Mouse (Mus musculus) lung, embryonic 14.5 days (tissue): Measurements from ENCODE around the gene Sdccag8. TPM values are rescaled to one million over a fixed set of nuclear protein-coding genes. Genes with fewer than 3 reads are reported as not detected.
"Not testable (repeated sequence)": the region's sequence is repeated elsewhere in the genome, so short reads cannot be mapped to it uniquely, and the experiment has no call there.

Experiments used
- ATAC-seq: fragments of 200-750 bp; cut with Nextera tagmentation; 2 replicates; pipeline ENCODE4 v1.8.0; 2017; ENCODE audit warnings: mild to moderate bottlenecking, moderate TSS enrichment, moderate library complexity; ENCODE audit not compliant: insufficient read depth
- DNase-seq: peaks from one replicate; pipeline ENCODE4 v3.0.0-alpha.2; 2015
- H3K27ac ChIP-seq: fragments of 300-500 bp; sonication (generic); 2 replicates; pipeline ENCODE4 v1.5.1; 2014; ENCODE audit warnings: low read depth, mild to moderate bottlenecking, moderate library complexity
- H3K27me3 ChIP-seq: fragments of 300-500 bp; sonication (generic); 2 replicates; pipeline ENCODE4 v1.6.1; 2014; ENCODE audit warnings: low read length, control low read depth; ENCODE audit not compliant: insufficient read depth
- H3K36me3 ChIP-seq: fragments of 300-500 bp; sonication (generic); 2 replicates; pipeline ENCODE4 v1.6.1; 2014; ENCODE audit warnings: control low read depth; ENCODE audit not compliant: insufficient read depth
- H3K4me1 ChIP-seq: fragments of 300-500 bp; sonication (generic); 2 replicates; pipeline ENCODE4 v1.6.1; 2014; ENCODE audit warnings: antibody characterized with exemption, control low read depth; ENCODE audit not compliant: insufficient read depth
- H3K4me2 ChIP-seq: fragments of 300-500 bp; sonication (generic); 2 replicates; pipeline ENCODE4 v1.6.1; 2014; ENCODE audit warnings: mild to moderate bottlenecking
- H3K4me3 ChIP-seq: fragments of 300-500 bp; sonication (generic); 2 replicates; pipeline ENCODE4 v1.5.1; 2014; ENCODE audit warnings: low read depth, low read length
- H3K9ac ChIP-seq: fragments of 300-500 bp; sonication (generic); 2 replicates; pipeline ENCODE4 v1.6.1; 2014
- H3K9me3 ChIP-seq: fragments of 300-500 bp; sonication (generic); 2 replicates; pipeline ENCODE4 v1.6.1; 2016; ENCODE audit warnings: low read depth, low read length, control low read depth
- CTCF ChIP-seq: IDR thresholded peaks from 2 replicates; pipeline ENCODE4 v1.5.1; 2016; ENCODE audit warnings: antibody characterized with exemption, low read depth
- WGBS: fragments of 180-500 bp; shearing (Covaris S2); extraction: QIAGEN DNeasy Blood & Tissue Kit; methylation state at CpG from one replicate; pipeline ENCODE4 v1.1.7; 2014; 5-methylcytosine and 5-hydroxymethylcytosine counted together
- polyA plus RNA-seq: library from polyadenylated mRNA; unstranded; fragments of >200 nt; fragmentation: Nextera tagmentation; extraction: Ambion mirVana; gene quantifications from 2 replicates; pipeline ENCODE4 v1.2.1, GENCODE M21; 2014

The Sdccag8 gene
- polyA plus RNA-seq, 1 experiment from 2014 or later = 14.4 TPM

DNA sequence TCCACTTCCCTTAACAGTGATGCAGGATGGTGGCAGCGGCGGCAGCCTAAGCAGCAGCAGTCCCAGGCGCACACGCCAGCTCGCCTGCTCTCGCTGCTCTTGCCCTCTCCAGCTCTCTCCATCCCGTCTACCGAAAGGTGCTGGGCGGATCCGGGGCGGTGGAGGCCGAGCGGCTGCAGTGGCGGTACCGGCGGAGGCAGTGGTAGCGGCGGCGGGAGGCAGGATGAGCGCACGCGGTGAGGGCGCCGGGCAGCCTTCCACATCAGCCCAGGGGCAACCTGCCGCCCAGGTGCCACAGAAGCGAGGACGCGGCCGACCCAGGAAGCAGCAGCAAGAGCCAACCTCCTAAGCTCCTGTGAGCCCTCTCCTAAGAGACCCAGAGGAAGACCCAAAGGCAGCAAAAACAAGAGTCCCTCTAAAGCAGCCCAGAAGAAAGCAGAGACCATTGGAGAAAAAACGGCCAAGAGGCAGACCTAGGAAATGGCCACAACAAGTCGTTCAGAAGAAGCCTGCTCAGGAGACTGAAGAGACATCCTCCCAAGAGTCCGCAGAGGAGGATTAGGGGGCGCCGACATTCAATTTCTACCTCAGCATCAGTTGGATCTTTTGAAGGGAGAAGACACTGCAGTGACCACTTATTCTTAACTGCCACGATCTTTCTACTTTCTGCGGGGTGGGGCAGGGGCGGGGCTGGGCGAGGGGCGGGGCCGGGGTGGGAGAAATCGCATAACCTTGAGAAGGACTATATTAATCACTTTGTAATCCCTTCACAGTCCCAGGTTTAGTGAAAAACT, 21.2 kb downstream of the Sdccag8 start:
- H3K9me3 ChIP-seq = no peaks in the 10 kb centered on the region
- H3K4me1 ChIP-seq = no peaks in the 10 kb centered on the region
- peak; percentile 80 for ATAC-seq
- peak; percentile 34 for DNase-seq
- WGBS = 1% methylated on average over 41 of the region's 41 CpGs
- no peak overlapping the region for H3K27ac ChIP-seq
- TF ChIP-seq CTCF = no peak
- no peaks in the 10 kb centered on the region for H3K27me3 ChIP-seq
- peak overlapping the region; percentile 41 for H3K4me3 ChIP-seq
- peak overlapping the region; percentile 47 for H3K9ac ChIP-seq
- peak overlapping the region; percentile 80 for H3K4me2 ChIP-seq
- no peaks in the 10 kb centered on the region for H3K36me3 ChIP-seq

DNA sequence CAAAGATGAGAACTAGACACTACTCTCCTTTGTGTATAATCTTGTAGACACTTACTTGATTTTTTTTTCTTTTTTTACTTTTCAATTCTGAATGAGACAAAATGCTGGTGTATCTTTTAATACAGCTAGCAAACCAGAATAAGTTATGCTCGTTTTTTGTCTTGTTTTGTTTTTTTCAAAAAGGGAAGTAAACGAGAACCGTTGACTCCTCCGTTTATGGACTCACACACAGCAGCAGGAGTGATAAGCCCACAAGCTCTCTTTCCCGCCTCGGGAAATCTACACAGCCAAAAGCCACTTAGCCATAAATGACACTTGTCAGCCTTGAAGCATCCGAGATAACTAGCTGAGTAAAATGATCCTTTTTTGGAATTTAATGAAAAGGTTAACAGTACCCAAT, 22.1 kb downstream of the Sdccag8 start:
- not testable (repeated sequence) for H3K9me3 ChIP-seq, ATAC-seq, H3K27me3 ChIP-seq, H3K9ac ChIP-seq, H3K4me3 ChIP-seq, H3K4me1 ChIP-seq, H3K36me3 ChIP-seq, H3K27ac ChIP-seq, DNase-seq
- peak overlapping the region; percentile 80 for H3K4me2 ChIP-seq
- WGBS = 43% methylated on average over 7 of the region's 7 CpGs

DNA sequence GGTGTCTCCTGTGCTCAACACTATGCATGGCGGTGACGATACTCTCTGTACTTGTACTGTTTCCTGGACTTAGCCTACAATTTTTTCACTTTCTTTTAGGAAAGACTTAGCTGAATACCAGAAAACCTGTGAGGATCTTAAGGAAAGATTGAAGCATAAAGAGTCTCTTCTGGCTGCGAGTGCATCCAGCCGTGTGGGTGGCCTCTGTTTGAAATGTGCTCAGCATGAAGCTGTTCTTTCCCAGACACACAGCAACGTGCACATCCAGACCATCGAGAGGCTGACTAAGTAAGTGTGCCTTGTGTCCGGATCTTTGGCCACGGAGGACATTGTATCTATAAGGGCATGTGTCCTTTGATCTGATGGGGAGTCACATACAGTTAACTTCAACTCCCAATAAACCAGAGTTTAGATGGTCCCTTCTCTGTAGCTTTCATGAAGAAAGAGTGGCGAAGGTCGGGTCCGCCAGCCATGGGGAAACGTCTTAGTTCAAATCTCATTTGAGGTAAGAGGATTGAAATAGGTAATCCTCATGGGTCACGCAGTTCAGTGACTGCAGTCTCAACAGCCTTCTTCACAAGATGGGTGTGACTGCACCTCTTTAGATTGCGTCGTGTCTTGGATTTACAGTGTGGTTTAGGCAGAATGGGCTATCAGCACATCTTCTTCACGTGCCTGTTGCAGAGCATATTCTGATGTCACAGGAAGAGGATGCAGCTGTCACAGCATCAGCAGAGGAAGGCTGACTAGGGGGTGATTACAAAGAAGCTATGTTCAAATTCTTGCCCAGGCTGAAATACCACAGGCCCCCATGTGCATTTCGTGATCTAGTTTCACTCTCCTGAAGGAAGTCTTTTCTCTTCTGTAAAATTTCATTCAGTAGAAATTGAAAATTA, 30.9 kb downstream of the Sdccag8 start:
- Histone ChIP-seq H3K4me2 (no peak overlapping the region), H3K9me3 (no peaks in the 10 kb centered on the region), H3K27me3 (no peaks in the 10 kb centered on the region), H3K36me3 (0 out of 2 replicates have a peak, but pooled peaks cover 12% of the 10 kb centered on the region), H3K4me3 (no peak overlapping the region), H3K27ac (no peak overlapping the region), H3K9ac (no peak overlapping the region), H3K4me1 (no peaks in the 10 kb centered on the region)
- no peak for TF ChIP-seq CTCF
- ATAC-seq (no peak), DNase-seq (no peak)
- WGBS = 76% methylated on average over 17 of the region's 17 CpGs

- 80% methylated on average over 10 of the region's 10 CpGs for WGBS
- no peak for ATAC-seq
These were observed 32.8 kb downstream of the Sdccag8 start for GRCm38 (mm10) chr1:176847118-176847859.

DNA sequence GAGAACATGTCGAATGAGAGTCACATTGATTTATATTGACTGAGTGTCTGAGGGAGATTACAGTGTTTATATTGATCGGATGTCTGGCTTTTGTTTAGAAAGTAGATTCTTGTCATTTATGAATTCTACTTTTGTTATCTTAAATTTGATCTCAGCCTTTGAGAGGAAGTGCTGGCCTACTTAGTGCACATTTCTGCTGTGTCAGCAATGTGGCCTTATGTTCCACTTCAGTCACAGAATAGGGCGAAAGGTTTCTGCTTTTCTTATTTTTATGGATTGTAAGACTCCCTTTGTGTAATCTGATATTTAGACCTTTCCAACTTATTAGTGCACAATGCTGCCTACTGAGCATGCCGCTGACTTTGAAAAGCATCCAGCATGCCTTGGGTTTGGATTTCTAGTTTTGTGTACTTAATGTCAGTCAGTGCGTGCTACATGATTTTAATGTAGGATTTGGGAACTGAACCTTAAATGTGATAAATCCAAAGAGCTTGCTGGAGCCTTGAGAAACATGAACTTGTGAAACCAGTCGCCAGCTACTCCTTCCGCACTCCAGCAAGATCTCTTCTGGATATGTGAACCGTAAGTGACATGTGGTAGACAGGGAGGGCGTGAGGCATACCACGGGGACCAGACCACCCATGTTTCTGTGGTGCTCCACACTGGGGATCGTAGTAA, 34.3 kb downstream of the Sdccag8 start:
- ATAC-seq (peak; percentile 48; the same call in 1 of the 2 replicates), DNase-seq (peak; percentile 13)
- Histone ChIP-seq H3K4me3 (no peak overlapping the region), H3K36me3 (0 out of 2 replicates have a peak, but pooled peaks cover 15% of the 10 kb centered on the region), H3K27me3 (no peaks in the 10 kb centered on the region), H3K9me3 (no peaks in the 10 kb centered on the region), H3K4me2 (no peak overlapping the region), H3K4me1 (no peaks in the 10 kb centered on the region), H3K9ac (no peak overlapping the region), H3K27ac (no peak overlapping the region)
- no peak for TF ChIP-seq CTCF
- 48% methylated on average over 11 of the region's 11 CpGs for WGBS

More at GRCm38 (mm10) chr1:176847118-176847859, 32.8 kb downstream of the Sdccag8 start:
- Histone ChIP-seq H3K4me3 (no peak overlapping the region), H3K9ac (no peak overlapping the region), H3K36me3 (0 out of 2 replicates have a peak, but pooled peaks cover 12% of the 10 kb centered on the region), H3K9me3 (no peaks in the 10 kb centered on the region), H3K27ac (no peak overlapping the region), H3K4me1 (no peaks in the 10 kb centered on the region), H3K27me3 (no peaks in the 10 kb centered on the region), H3K4me2 (no peak overlapping the region)
- DNase-seq = no peak
- TF ChIP-seq CTCF = no peak

DNA sequence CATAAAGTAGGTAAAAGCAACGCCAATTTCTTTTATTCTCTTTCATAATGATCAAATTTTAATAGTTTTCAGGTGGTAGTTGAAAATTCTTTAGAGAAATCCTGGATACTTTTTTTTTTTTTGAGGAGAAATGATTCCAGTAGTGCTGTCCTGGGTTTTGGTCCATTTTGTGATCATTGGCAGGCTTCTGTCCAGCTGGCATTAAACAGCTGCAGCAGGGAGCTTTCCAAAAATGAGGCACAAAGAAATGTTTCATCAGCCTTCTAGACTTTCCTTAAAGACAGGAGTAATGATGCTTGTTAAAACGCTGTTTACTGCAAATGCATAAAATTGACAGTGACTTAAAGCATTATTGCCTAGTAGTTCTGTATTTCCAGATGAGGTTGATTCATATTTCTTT, 34.9 kb downstream of the Sdccag8 start:
- Histone ChIP-seq H3K36me3 (0 out of 2 replicates have a peak, but pooled peaks cover 15% of the 10 kb centered on the region), H3K9me3 (no peaks in the 10 kb centered on the region), H3K4me1 (no peaks in the 10 kb centered on the region), H3K9ac (no peak overlapping the region), H3K27me3 (no peaks in the 10 kb centered on the region), H3K4me2 (no peak overlapping the region), H3K27ac (no peak overlapping the region), H3K4me3 (no peak overlapping the region)
- TF ChIP-seq CTCF = no peak
- peak; percentile 32 for DNase-seq
- ATAC-seq = no peak
- 66% methylated on average over 2 of the region's 2 CpGs for WGBS
